Mouse (Mus musculus): ENCODE results near the gene Atp2b2.

Gene Atp2b2

DNA sequence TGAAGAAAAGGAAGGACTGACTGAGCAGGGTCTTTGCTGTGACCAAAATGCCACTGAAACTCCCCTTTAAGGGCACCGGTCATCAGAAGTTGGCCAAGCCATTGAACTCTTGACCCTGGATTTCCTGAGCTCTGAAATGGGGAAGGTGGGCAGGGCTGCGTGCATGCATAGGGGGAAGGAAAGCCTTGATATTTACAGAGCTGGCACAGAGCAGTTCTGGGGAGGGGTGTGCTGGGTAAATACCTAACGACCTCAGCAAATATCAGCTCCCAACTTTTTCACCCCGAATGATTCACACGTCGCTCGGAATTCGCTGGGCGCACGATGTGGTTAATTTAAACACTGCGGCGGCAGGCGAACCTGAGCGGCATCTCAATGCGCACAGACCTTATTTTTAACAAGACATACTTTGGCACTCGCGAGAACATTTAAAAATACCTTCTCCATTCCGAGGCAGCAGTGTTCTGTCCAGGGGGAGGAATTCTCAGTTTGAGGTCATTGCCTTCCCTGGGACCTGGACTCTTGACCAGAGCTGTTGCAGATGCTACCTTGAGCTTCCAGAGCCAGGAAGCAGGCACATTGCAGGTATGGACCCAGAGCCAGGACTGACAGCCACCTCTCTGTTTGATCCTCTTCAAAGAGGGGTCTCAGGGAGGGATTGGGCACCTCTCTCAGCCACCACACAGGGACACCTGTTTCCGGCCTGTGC is 85.0 kb downstream of the Atp2b2 start:
- in situ Hi-C loops (cut with MboI; ENCODE audit: low sequenced_read_pairs): no loop called here

DNA sequence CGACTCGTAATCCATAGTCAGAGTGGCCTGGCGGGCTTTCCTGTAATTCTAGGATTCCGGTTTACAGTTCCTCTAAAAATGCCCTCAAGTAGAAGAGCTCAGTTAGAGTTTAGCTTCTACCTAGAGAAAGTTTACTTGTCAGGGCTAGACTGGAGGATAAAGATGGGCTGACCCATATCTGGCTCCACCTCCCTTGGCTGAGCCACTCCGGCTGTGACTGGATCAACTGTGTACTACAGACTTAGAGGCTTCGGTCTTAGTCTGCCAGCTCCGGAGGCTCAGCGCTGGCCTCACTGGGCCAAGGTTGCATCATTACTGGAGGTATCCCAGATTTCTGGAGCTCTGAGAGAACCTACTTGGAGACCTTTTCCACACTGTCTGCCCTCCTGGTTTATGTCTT is 94.9 kb downstream of the Atp2b2 start:
- in situ Hi-C loops (cut with MboI; ENCODE audit: low sequenced_read_pairs): no loop called here

DNA sequence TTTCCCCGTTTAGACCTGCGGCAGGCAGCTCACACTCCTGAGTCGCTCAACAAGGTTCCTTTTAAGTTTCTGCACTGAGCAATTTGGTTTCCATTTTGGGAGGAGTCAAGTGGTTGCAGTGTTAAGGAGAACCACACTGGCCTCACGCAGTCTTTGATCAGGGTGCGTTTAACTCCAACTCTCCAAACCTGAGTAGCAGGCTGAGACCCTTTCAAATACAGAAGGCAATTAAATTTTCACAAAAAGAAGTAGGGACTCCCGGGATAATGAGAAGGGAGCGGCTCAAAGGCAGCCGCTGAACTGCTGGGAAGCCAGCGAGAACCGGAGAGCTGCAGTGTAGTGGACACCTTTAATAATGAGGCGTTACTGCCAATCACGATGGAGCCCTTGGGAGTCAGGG is 100.1 kb downstream of the Atp2b2 start:
- in situ Hi-C loops (cut with MboI; ENCODE audit: low sequenced_read_pairs): no loop called here

GRCm38 (mm10) chr6:113941324-113941723 is 101.1 kb downstream of the Atp2b2 start:
- in situ Hi-C loops (cut with MboI; ENCODE audit: low sequenced_read_pairs): no loop called here

DNA sequence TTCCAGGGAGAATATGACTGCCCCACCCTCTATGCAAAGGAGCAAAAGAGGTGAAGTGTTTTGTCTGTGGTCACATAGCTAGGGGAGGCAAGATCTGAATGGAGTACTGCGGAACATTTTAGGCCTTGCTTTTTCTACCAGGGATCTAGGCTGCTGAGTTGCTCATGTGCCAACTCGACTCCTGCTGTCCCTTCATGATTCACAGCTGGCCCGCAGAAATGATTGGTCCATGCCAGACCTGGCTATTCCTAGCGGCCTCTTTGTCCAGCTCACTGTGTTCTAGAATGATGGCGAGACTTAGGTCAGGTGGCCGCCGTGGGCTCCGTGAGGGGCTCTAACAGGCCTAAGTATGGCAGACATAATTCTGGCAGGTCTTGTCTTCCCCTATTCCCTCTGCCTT is 103.0 kb downstream of the Atp2b2 start:
- in situ Hi-C loops (cut with MboI; ENCODE audit: low sequenced_read_pairs): no loop called here

GRCm38 (mm10) chr6:113936811-113937508 is 105.5 kb downstream of the Atp2b2 start:
- in situ Hi-C loops (cut with MboI; ENCODE audit: low sequenced_read_pairs): no loop called here

- in situ Hi-C loops (cut with MboI; ENCODE audit: low sequenced_read_pairs): no loop called here
Measured at GRCm38 (mm10) chr6:113936111-113936510, 106.3 kb downstream of the Atp2b2 start.

GRCm38 (mm10) chr6:113934692-113935091 is 107.7 kb downstream of the Atp2b2 start:
- in situ Hi-C loops (cut with MboI; ENCODE audit: low sequenced_read_pairs): no loop called here

GRCm38 (mm10) chr6:113933261-113934151 is 108.9 kb downstream of the Atp2b2 start:
- in situ Hi-C loops (cut with MboI; ENCODE audit: low sequenced_read_pairs): no loop called here

- in situ Hi-C loops (cut with MboI; ENCODE audit: low sequenced_read_pairs): no loop called here
Measured at GRCm38 (mm10) chr6:113929191-113929875, 113.1 kb downstream of the Atp2b2 start.

- in situ Hi-C loops (cut with MboI; ENCODE audit: low sequenced_read_pairs): no loop called here
Measured at GRCm38 (mm10) chr6:113923249-113923648, 119.2 kb downstream of the Atp2b2 start.

- in situ Hi-C loops (cut with MboI; ENCODE audit: low sequenced_read_pairs): no loop called here
Measured at GRCm38 (mm10) chr6:113920466-113920865, 121.9 kb downstream of the Atp2b2 start.

DNA sequence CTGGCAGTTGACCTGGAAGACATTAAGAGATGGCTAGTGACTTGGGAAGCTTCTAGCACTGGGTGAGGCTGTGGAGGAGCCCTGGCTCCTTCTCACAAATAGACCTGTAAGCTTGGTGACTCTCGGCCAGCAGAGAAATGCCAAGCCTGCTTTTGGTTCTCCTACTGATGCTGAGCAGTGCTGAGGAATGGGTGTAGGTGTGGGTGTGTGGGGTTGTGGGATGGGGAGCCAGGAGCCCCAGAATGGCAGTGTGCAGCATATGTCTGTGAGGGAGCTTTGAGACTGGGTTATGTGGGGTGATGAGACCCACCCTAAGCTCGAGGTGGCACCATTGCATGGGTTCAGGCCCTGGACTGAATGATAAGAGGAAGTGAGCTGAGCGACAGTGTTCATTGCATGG is 129.7 kb downstream of the Atp2b2 start:
- in situ Hi-C loops (cut with MboI; ENCODE audit: low sequenced_read_pairs): no loop called here

GRCm38 (mm10) chr6:113911094-113911493 is 131.3 kb downstream of the Atp2b2 start:
- in situ Hi-C loops (cut with MboI; ENCODE audit: low sequenced_read_pairs): no loop called here

- in situ Hi-C loops (cut with MboI; ENCODE audit: low sequenced_read_pairs): no loop called here
Measured at GRCm38 (mm10) chr6:113910411-113911055, 131.9 kb downstream of the Atp2b2 start.

GRCm38 (mm10) chr6:113909836-113910235 is 132.6 kb downstream of the Atp2b2 start:
- in situ Hi-C loops (cut with MboI; ENCODE audit: low sequenced_read_pairs): no loop called here

GRCm38 (mm10) chr6:113908066-113908465 is 134.3 kb downstream of the Atp2b2 start:
- in situ Hi-C loops (cut with MboI; ENCODE audit: low sequenced_read_pairs): no loop called here

GRCm38 (mm10) chr6:113904406-113904805 is 138.0 kb downstream of the Atp2b2 start:
- in situ Hi-C loops (cut with MboI; ENCODE audit: low sequenced_read_pairs): no loop called here

DNA sequence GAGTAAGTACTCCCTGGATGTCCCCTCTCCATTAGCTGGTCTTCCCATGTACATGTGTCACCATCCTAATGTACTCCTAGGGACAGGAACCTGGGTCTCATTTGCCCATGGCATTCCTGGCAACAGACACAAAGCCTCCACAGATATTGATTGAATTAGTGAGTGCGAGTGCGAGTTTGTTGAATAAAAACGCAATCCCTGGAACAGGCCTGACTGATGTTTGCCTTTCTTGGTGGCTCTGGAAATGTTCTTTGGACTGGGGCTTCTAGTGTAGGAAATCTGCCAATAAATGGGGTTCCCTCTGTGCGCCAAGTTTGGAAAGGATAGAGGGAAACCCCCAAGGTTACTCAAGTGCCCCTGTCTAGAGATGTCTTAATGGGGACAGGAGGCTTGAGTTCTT is 146.4 kb downstream of the Atp2b2 start:
- in situ Hi-C loops (cut with MboI; ENCODE audit: low sequenced_read_pairs): no loop called here

- in situ Hi-C loops (cut with MboI; ENCODE audit: low sequenced_read_pairs): no loop called here
Measured at GRCm38 (mm10) chr6:113894008-113894407, 148.4 kb downstream of the Atp2b2 start.
